Mouse (Mus musculus): ENCODE data around the gene Eml1. TPM values are rescaled to one million over a fixed set of nuclear protein-coding genes. Genes with fewer than 3 reads are reported as not detected.

Eml1 gene
- 0.12 and 0.37 TPM in 2 replicates for total RNA-seq (2017)

- no peak for ATAC-seq (ENCODE audit: extremely low read depth, insufficient number of reproducible peaks, low FRiP score, poor library complexity, severe bottlenecking)
Observed at GRCm38 (mm10) chr12:108370596-108371428, at the start of gene Eml1. Gene Eml1 (plus strand): TSS chr12:108370957.

- no peak for ATAC-seq (ENCODE audit: extremely low read depth, insufficient number of reproducible peaks, low FRiP score, poor library complexity, severe bottlenecking)
Observed at GRCm38 (mm10) chr12:108326401-108326800, 44.4 kb upstream of the Eml1 start.

- ATAC-seq (ENCODE audit: extremely low read depth, insufficient number of reproducible peaks, low FRiP score, poor library complexity, severe bottlenecking), result no peak
Observed at GRCm38 (mm10) chr12:108327889-108328491, 42.8 kb upstream of the Eml1 start.

GRCm38 (mm10) chr12:108333056-108333455 is 37.7 kb upstream of the Eml1 start:
- no peak for ATAC-seq (ENCODE audit: extremely low read depth, insufficient number of reproducible peaks, low FRiP score, poor library complexity, severe bottlenecking)

GRCm38 (mm10) chr12:108333481-108333882 is 37.3 kb upstream of the Eml1 start:
- no peak for ATAC-seq (ENCODE audit: extremely low read depth, insufficient number of reproducible peaks, low FRiP score, poor library complexity, severe bottlenecking)

GRCm38 (mm10) chr12:108333895-108334445 is 36.8 kb upstream of the Eml1 start, which contains the start of gene Cyp46a1:
Gene Cyp46a1 (plus strand): TSS chr12:108334381.
- ATAC-seq (ENCODE audit: extremely low read depth, insufficient number of reproducible peaks, low FRiP score, poor library complexity, severe bottlenecking), result peak; percentile 66

- ATAC-seq (ENCODE audit: extremely low read depth, insufficient number of reproducible peaks, low FRiP score, poor library complexity, severe bottlenecking), result no peak
Observed at GRCm38 (mm10) chr12:108334529-108334928, 36.2 kb upstream of the Eml1 start.

GRCm38 (mm10) chr12:108338572-108339190 is 32.1 kb upstream of the Eml1 start:
- no peak for ATAC-seq (ENCODE audit: extremely low read depth, insufficient number of reproducible peaks, low FRiP score, poor library complexity, severe bottlenecking)

GRCm38 (mm10) chr12:108348151-108348550 is 22.6 kb upstream of the Eml1 start:
- no peak for ATAC-seq (ENCODE audit: extremely low read depth, insufficient number of reproducible peaks, low FRiP score, poor library complexity, severe bottlenecking)

GRCm38 (mm10) chr12:108349026-108349425 is 21.7 kb upstream of the Eml1 start:
- ATAC-seq (ENCODE audit: extremely low read depth, insufficient number of reproducible peaks, low FRiP score, poor library complexity, severe bottlenecking), result no peak

- ATAC-seq (ENCODE audit: extremely low read depth, insufficient number of reproducible peaks, low FRiP score, poor library complexity, severe bottlenecking), result no peak
Observed at GRCm38 (mm10) chr12:108350931-108351330, 19.8 kb upstream of the Eml1 start.

GRCm38 (mm10) chr12:108352371-108353136 is 18.2 kb upstream of the Eml1 start:
- ATAC-seq (ENCODE audit: extremely low read depth, insufficient number of reproducible peaks, low FRiP score, poor library complexity, severe bottlenecking), result no peak

GRCm38 (mm10) chr12:108354284-108354683 is 16.5 kb upstream of the Eml1 start:
- ATAC-seq (ENCODE audit: extremely low read depth, insufficient number of reproducible peaks, low FRiP score, poor library complexity, severe bottlenecking), result no peak

GRCm38 (mm10) chr12:108355271-108355670 is 15.5 kb upstream of the Eml1 start:
- ATAC-seq (ENCODE audit: extremely low read depth, insufficient number of reproducible peaks, low FRiP score, poor library complexity, severe bottlenecking), result no peak

GRCm38 (mm10) chr12:108355986-108356385 is 14.8 kb upstream of the Eml1 start:
- no peak for ATAC-seq (ENCODE audit: extremely low read depth, insufficient number of reproducible peaks, low FRiP score, poor library complexity, severe bottlenecking)

GRCm38 (mm10) chr12:108363796-108364195 is 7.0 kb upstream of the Eml1 start:
- ATAC-seq (ENCODE audit: extremely low read depth, insufficient number of reproducible peaks, low FRiP score, poor library complexity, severe bottlenecking), result no peak

GRCm38 (mm10) chr12:108365340-108365739 is 5.4 kb upstream of the Eml1 start:
- ATAC-seq (ENCODE audit: extremely low read depth, insufficient number of reproducible peaks, low FRiP score, poor library complexity, severe bottlenecking), result no peak

GRCm38 (mm10) chr12:108365868-108366267 is 4.9 kb upstream of the Eml1 start:
- ATAC-seq (ENCODE audit: extremely low read depth, insufficient number of reproducible peaks, low FRiP score, poor library complexity, severe bottlenecking), result no peak

- no peak for ATAC-seq (ENCODE audit: extremely low read depth, insufficient number of reproducible peaks, low FRiP score, poor library complexity, severe bottlenecking)
Observed at GRCm38 (mm10) chr12:108367909-108368308, 2.8 kb upstream of the Eml1 start.
